Mouse (Mus musculus): ENCODE data around the gene Map2.

- TF ChIP-seq POLR2A (IDR thresholded peaks at IDR 0.05; ENCODE audit: control insufficient read depth in 1 of 2, insufficient read depth in 1 of 2, low read depth in 1 of 2, low read length in 2 of 2, poor library complexity in 1 of 2) = no peak
- TF ChIP-seq POLR2AphosphoS2 (IDR thresholded peaks at IDR 0.05; ENCODE audit: low read length) = no peak
- TF ChIP-seq ZKSCAN1 (IDR thresholded peaks at IDR 0.05; ENCODE audit: low read depth, low read length) = no peak
- no peak for TF ChIP-seq EP300 (IDR thresholded peaks at IDR 0.05; ENCODE audit: low read depth in 1 of 2, low read length in 2 of 2)
- no peak for TF ChIP-seq CTCF (IDR thresholded peaks at IDR 0.05 in 2 of 3, conservative IDR thresholded peaks at IDR 0.05 in 1 of 3; ENCODE audit: control insufficient read depth in 1 of 3, insufficient read depth in 1 of 3, low read depth in 2 of 3, low read length in 3 of 3, poor library complexity in 1 of 3, severe bottlenecking in 1 of 3)
- TF ChIP-seq E2F4 (IDR thresholded peaks at IDR 0.05; ENCODE audit: borderline replicate concordance, low read depth, low read length) = no peak
- no peak for TF ChIP-seq ETS1 (IDR thresholded peaks at IDR 0.05; ENCODE audit: low read depth, low read length)
- no peak for TF ChIP-seq GABPA (IDR thresholded peaks at IDR 0.05; ENCODE audit: low read depth, low read length)
- TF ChIP-seq TCF12 (IDR thresholded peaks at IDR 0.05; ENCODE audit: low read depth, low read length) = no peak
- TF ChIP-seq TAL1 (IDR thresholded peaks at IDR 0.05; ENCODE audit: low read length) = no peak
- no peak for TF ChIP-seq ZMIZ1 (IDR thresholded peaks at IDR 0.05; ENCODE audit: low read depth, low read length)
- TF ChIP-seq HCFC1 (IDR thresholded peaks at IDR 0.05; ENCODE audit: low read depth, low read length) = no peak
- TF ChIP-seq MAFK (IDR thresholded peaks at IDR 0.05; ENCODE audit: borderline replicate concordance, low read depth, low read length) = no peak
- no peak for TF ChIP-seq USF2 (IDR thresholded peaks at IDR 0.05; ENCODE audit: borderline replicate concordance in 1 of 2, insufficient read depth in 1 of 2, low read depth in 1 of 2, low read length in 2 of 2)
Observed at GRCm38 (mm10) chr1:66418360-66418759, 243.3 kb downstream of the Map2 start.
